Mouse (Mus musculus) naive thymus-derived CD4-positive, alpha-beta T cell, adult 2 months (primary cell): ENCODE results near the gene Crybg2.

Experiments used
- DNase-seq: peaks from one replicate; pipeline ENCODE4 v3.0.0-alpha.2; 2011; ENCODE audit warnings: low read depth

Gene Crybg2

GRCm38 (mm10) chr4:134120916-134121315 is 60.3 kb downstream of the Crybg2 start:
- DNase-seq = peak; percentile 36

- peak; percentile 73 for DNase-seq
Observed at GRCm38 (mm10) chr4:134121571-134121970, 61.0 kb downstream of the Crybg2 start.

DNA sequence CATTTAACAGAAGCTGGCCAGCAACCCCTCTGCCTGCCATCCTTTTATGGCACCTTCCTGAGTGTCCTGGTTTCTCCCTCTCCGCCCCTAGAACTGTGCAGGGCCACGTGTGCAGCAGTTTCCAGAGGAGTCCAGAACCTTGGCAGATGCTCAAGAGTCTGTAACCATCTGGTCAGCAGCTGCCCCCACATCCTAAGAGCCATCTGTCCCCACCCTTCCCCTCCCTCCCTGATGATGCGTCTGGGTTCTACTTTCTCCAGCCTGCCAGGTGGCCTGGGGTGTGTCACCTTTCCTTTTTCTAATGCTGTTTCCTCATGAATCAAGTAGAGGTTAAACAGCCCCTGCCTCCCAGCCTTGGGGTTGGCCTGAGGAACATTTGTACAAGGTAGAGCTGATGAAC is 61.7 kb downstream of the Crybg2 start:
- peak; percentile 28 for DNase-seq

DNA sequence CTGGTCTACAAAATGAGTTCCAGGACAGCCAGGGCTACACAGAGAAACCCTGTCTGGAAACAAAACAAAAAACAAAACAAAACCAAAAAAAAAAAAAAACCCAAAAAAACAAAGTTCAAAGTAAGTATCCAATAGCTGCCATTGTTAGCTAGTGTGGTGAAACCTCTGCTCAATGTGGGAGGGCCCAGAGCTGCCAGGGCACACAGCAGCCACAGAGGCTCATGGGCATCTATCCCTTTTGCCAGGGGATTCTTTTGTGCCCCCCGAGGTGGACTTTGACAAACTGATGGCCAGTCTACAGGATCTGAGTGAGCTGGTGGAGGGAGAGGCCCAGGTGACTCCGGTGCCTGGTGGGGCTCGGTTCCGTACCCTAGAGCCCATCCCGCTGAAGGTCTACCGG is 62.5 kb downstream of the Crybg2 start:
- peak; percentile 35 for DNase-seq

DNA sequence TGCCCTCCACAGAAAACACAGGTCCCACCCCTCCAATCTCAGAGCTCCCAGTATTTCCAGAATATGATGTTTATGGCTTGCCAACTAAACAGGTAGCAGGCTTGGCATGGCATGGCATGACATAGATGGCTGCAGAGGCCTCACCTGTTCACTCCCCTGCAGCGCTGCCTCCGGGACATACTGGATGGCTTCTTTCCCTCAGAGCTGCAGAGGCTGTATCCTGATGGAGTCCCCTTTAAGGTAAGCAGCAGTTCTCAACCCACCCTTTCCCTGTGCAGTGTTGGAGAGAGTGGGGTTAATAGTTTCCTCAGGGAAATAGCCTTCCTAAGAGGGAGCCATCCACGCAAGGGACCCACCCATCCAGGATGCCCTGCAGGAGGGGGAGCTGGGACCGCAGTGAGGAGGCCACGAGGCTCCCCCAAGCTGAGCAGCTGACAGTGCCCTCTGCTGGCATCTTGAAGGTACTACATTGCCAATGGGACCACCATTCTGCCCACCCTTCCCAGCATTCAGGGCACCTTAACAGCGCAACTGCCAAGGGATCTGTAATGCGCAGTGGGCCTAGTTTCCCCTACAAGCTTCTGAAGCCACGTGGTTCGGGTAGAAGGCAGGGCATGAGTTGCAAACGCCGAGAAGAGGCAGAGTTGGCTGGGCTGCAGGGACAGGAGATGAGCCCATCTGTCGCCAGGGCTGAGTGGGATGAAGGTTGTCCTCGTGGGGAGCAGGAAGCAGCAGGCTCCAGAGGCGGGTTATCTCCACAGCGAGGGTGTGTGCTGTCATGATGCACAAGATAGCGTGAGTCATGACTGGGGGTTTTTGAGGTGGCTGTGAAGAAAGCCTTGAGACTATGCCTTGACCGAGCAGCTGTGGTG is 63.3 kb downstream of the Crybg2 start:
- DNase-seq = peak; percentile 86

GRCm38 (mm10) chr4:134125383-134126060 is 64.9 kb downstream of the Crybg2 start:
- no peak for DNase-seq

DNA sequence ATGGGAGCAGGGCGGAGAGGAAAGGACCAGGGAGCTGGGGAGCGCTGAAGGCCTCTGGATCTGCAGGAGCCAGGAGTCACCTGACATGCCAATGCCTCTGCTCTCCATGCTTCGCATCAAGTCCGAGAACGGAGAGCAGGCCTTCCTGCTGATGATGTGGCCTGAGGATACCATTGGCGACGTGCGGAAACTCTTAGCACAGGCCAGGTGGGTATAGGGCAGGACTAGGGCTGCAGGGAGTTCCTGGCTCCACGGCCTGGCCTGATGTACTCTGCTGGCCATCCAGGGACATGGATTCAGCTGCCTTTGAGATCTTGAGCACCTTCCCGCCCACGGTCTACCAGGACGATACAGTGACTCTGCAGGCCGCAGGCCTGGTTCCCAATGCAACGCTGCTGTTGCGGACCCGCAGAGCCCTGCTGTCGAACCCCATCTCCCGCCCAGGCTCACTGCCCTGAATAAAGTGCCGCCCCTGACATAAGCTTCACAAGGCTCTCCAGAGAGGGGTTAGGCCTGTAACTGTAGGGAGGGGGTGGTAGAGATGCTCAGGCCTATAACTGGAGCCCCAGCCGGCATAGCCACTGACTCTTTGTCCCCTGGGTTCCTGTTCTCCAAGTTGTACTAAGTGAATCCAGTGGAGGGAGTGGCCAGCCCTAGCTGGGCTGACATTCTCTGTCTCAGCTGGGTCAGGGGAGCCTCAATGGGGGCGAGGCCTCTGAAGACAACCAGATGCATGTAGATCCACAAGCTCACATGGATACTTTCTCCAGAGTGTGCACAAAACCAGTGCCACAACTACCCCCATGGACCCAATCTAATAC is 65.9 kb downstream of the Crybg2 start:
- no peak for DNase-seq

GRCm38 (mm10) chr4:134127121-134127455 is 66.5 kb downstream of the Crybg2 start:
- no peak for DNase-seq

DNA sequence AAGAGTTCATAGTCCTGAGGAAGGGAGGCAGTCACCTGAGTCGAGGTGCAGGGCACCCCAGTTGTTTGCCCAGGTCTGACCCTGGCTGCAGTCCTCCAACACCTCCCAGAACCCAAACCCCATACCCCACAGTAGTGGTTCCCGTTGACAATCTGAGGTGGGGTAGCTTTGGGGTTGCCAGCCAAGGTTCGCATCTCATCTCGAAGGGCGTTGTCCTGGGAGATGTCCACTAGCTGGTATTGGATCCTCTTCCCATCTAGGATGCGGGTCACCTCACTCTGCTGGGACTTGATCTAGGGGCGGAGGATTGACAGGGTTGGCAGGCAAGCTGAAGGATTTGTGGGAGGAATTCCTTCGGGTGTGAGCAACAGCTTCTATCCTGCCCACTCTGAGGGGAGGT is 67.2 kb downstream of the Crybg2 start:
- DNase-seq = no peak

DNA sequence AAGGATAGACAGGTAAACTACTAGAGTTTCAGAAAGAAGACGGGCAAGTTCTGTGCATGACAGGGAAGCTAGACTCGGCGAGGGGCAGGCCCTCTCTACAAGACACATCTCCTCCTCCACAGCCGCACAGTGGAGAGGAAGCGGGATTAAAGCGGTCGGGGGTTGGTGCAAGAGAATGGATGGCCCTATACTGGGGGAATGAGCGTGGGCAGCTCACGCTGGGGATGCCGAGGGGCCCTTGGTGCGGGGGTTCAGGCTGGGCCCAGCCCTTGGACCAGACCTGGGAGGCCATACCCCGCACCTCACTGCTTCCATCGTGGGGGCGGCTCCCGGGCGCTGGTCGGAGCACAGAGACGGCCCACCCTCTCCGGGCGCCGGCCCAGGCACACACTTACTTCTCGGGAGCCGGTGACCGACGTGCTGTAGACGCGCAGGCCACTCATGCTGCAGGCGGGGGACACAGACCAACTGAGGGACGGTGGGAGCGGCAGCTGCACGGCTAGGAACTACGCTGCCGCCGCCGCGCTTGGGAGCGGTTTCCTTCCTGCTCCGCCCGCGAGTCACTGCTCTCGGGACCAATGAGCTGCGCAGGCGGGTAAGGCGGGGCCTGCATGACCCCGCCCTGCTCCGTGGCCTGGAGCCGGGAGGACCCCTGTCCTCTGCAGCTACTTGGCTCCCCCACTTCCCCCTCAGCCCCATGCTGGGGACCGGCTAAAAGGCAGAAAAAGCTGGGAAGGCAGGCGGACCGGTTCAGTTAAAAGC is 67.8 kb downstream of the Crybg2 start, which contains the start of gene Sh3bgrl3:
TSS of gene Sh3bgrl3 (minus strand) at position 569 of the 762 bp plus-strand sequence.
- DNase-seq = peak; percentile 86

DNA sequence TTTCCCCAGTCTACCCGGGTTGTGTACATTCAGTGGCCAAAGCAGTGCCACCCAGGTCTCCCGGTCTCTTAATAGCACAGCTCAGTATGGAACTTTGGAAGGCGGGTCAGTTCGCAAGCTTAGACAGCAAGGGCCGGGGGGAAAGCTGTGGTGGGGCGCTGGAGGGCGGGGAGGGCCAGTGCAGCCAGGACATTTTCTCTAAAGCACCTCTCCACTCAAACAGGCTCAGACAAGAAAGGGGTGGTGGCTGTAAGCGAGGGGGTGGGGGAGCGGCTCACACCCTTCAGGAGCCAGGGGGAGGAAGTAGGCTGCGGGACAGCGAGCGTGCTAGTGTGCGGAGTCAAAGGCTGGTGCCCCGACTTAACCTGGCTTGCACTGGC is 68.4 kb downstream of the Crybg2 start:
- peak; percentile 72 for DNase-seq

DNA sequence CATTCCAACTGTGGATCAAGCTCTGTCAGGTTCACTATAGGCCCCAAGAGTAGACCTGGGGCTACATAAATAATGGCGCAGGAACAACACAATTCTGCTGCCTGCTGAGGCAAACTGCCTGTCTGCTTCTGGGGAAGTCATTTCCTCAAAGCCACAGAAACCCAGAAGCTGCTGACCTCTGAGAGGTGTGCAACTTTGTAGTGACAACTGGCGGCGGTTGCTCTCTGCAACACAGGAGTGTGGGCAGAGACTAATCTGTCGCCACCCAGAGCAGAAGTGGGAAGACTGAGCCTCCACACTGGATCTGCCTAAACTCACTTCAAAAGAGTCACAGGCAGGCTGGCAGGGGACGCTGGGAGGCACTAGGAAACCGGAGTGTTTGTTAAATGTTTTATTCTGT is 68.9 kb downstream of the Crybg2 start:
- no peak for DNase-seq

GRCm38 (mm10) chr4:134132117-134132516 is 71.5 kb downstream of the Crybg2 start:
- no peak for DNase-seq

DNA sequence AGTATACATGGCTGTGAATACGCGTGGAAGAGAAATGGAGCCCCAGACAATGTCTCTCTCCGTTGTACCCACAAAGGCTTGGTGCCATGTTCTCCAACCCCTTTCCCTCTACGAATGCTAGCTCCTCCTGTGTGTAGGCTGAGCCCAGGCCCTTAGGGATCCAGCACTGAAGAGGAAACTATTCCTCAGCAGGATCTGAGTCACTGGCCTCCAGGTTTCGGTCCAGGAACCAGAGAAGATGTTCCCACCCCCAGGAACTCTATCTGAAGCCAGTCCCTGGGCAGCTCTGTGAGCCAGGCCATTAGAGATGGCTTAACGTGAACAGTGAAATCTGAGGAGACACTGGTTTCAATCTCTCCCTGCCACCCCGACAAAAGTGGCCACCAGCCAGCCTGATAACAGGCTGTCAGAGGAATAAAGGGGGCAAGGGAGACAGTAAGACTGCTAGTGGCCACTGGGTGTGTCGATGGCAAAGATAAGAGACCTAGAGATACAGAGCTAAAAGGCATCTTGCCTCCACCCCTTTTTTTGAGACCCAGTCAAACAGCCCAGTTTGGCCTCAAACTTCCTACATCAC is 72.0 kb downstream of the Crybg2 start:
- DNase-seq = no peak

DNA sequence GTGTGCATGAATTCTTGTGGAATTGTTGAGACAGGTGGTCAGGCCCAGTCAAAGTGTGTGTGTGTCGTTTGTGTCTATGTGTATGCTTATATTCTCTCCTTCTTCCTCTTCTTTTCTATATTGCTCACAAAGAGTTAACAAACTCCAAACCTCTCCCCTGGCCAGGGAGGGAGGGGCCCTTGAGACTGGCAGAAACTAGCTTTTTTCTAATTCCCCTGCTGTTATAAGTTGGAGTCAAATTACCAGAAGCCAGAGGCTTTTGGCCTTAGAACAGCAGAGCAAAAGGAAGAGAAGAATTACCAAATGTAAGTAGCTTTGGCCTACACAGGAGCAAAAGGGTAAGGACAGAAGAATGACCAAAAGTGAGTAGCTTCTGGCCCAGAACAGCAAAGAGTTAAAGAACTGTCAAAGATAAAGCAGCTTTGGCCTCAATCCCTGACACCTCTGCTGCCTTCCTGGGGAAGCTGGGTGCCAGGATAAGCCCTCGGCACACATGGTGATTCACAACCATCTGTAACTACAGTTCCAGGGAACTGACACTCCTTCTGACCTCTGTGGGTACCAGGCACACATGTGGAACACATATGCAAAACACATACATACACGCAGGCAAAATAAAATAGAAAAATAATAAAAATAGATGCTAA is 75.8 kb downstream of the Crybg2 start:
- DNase-seq = no peak

- no peak for DNase-seq
Observed at GRCm38 (mm10) chr4:134138857-134139256, 78.2 kb downstream of the Crybg2 start.
